Mouse (Mus musculus) spleen, adult 2 months (tissue): ENCODE data around the gene Slc47a2.

Source experiments
- CTCF ChIP-seq: fragments of 200-500 bp; IDR thresholded peaks from 2 replicates; pipeline ENCODE4 v1.5.1; 2011; ENCODE audit warnings: mild to moderate bottlenecking, inconsistent platforms; ENCODE audit not compliant: insufficient read depth, insufficient read length, insufficient replicate concordance; ENCODE audit errors: extremely low read depth
- POLR2A ChIP-seq: fragments of 200-500 bp; IDR thresholded peaks from 2 replicates; pipeline ENCODE4 v1.6.1; 2011; ENCODE audit warnings: low read depth, low read length, inconsistent platforms

DNA sequence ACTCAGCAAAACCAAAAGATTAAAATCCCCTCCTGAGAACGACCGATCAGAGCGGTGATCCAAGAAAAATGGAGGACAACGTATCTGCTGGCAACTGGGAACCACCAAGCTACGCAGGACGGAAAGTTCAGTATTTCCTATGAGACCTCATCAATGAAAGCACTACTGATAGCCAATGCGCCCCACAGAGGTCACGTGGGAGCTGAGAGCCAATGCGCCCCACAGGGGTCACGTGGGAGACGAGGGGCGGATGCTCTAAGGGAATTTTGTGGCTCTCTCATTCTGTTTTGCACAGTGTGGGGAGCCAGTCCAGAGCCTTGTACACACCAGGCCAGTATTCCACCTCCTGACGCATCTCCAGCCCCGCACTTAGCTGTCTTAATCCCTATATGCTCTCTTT, 80.1 kb downstream of the Slc47a2 start:
- TF ChIP-seq CTCF (no peak), POLR2A (no peak)
